Mouse (Mus musculus) common myeloid progenitor, adult 5-6 weeks (primary cell): ENCODE data around the gene Abhd12b. TPM values are rescaled to one million over a fixed set of nuclear protein-coding genes. Genes with fewer than 3 reads are reported as not detected.
"Not testable (repeated sequence)": the region's sequence is repeated elsewhere in the genome, so short reads cannot be mapped to it uniquely, and the experiment has no call there.

Source experiments
- ATAC-seq: replicated peaks from 2 replicates; pipeline ENCODE4 v1.8.0; 2016; ENCODE audit warnings: low read depth, mild to moderate bottlenecking, moderate TSS enrichment, inconsistent platforms; ENCODE audit not compliant: poor library complexity, severe bottlenecking
- total RNA-seq: library from RNA; stranded (forward); fragments of 200-1000, 187-1606 nt; gene quantifications from 2 replicates; pipeline ENCODE4 v1.2.3, GENCODE M21; 2017

Gene Abhd12b
- total RNA-seq, 1 experiment from 2014 or later: not detected

DNA sequence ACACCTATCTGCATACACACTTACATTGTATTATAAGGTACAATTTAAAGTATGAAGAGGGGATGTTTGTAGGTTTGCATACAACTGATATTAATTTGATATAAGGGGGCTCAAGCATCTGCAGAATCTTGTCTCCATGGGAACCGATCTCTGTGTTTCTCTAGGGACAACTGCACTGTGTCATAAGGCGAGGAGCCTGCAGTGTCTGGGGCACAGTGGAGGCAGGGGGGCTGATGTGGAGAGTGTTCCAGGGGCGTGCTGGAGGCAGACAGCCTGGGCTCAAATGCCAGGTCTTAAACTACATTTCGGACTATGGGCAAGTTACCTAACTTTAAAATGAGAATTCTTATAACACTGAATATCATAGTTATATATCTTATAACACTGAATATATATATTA is 16.8 kb upstream of the Abhd12b start:
- ATAC-seq: no peak

DNA sequence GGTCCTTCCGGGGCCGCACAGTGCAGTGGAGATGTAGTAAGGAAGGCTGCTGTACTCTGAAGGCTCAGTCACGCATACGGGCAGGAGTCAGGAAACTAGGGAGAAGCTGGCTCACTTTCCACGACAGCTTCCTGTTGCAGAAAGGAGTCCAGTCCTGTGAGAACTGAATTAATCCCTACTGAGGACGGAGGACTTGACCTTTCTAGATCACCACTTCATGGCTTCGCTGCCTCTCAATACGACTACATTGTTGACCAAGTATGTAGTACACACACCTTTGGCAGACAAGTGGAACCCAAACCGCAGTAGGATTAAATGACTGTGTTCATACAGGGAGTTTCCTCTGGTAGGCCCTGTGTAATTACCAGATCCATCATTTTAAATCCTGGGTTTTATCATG is 16.3 kb upstream of the Abhd12b start:
- no peak for ATAC-seq

DNA sequence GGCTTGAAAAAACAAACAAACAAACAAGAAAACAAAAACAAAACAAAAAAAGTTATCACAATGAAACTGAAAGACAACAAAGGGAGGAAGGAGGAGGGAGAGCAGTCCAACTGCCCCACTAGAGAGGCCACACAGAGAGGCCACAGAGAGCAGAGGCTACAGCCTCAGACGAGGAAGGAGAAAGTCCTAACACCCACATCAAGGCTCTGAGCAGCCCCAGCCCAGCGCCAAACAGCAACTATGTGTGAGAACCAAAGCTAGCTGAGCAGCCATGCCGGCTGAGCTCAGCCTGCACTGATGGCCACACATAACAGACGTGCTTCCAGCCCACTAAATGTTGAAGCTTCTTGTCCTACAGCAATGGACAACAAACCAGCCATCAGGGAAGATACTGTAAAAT is 14.1 kb upstream of the Abhd12b start:
- no peak for ATAC-seq

DNA sequence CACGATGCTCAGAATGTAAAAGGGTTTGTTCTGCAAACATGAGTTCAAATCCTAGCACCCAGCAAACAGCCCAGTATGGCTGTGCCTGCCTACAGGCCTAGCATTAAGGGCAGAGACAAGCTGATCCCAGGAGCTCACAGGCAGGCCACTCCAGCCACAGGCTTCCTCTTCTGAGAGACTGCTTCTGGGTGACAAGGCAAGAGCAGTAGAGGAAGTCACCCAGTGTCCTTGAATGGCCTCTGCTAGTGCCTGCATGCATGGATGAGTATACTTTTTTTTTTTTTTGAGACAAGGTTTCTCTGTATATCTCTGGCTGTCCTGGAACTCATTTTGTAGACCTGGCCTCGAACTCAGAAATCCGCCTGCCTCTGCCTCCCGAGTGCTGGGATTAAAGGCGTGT is 13.4 kb upstream of the Abhd12b start:
- ATAC-seq: peak; percentile 87

DNA sequence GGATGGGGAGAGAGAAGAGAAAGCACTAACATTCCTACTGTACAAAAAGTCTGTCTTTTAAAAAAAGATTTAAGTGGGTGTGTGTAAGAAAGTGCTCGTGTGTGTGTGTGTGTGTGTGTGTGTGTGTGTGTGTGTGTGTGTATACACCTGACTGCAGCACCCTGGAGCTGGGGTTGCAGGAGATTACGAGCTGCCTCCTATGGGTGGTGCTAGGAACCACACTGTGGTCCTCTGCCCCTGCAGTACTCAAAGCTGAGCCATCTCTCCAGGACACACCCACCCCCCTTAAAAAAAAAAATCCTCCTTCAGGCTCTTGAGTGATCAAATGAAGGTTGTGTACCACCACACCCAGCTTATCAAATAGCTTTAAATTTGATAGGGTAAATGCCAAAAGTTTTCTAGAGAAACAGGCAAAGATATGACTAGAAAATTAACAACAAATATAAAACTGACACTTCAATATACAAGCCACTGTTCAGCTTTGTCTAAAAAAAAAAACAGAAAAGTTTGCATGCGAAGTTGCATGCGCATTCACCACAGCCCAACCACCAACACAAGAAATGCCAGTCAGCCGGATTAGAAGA is 12.9 kb upstream of the Abhd12b start:
- no peak for ATAC-seq

DNA sequence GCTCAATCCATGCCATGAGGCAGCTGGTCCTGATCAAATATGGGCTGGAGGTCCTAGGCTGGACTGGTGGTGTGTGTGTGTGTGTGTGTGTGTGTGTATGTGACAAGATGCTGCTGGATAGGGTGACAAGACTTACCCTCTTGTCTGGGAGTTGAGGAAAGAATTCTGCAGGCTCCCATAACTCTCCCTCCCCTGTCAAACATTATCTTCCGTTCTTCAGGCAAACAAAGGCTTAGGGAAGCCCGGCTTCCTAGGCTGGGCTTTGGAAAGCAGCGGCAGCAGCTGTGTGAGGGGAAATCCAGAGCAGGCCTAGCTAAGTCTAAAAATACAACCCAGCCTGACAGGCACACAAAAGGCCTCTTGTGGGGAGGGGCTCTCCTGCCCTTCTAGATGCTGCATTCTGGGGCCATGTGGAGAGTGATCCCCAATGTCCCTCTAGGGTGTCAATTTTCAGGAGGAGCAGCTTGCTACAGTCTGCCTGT is 9.8 kb upstream of the Abhd12b start:
- ATAC-seq: not testable (repeated sequence)

DNA sequence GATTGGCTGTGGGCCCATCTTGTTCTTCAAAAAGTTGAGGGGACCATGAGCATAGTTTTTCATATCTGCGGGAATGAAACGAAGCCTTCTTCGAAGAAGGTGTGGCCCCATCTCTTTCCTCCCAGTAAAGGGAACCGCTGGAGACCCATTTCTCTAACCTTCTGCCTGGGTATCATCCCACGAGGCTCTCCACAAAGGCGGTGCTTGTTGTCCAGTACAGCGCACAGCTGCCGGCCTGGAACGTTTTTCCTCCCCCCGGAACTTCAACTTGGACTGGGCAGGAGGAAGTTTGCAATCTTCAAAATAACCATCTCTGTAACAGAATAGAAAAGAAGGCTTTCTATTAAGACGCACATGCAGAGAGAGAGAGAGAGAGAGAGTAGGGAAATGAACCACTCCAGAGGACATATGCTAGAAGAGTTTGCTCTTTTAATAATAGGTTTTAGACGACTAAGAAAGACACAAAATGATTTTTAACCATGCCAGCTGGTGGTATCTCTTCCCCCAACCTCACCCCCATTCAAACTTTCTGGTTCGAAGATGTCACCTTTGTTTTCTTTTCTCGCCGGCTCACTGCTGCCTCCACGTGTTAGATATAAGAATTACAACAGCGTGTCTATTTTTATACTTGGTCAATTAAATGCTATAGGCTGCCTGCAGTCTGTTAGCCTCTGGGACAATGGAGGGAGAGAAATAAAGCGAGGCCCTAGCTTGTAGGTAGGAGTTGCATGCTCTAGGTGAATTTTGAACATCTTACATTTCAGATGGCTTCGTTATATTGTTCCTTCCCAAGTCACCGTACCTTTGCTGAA is 9.1 kb upstream of the Abhd12b start:
- peak; percentile 43 for ATAC-seq

DNA sequence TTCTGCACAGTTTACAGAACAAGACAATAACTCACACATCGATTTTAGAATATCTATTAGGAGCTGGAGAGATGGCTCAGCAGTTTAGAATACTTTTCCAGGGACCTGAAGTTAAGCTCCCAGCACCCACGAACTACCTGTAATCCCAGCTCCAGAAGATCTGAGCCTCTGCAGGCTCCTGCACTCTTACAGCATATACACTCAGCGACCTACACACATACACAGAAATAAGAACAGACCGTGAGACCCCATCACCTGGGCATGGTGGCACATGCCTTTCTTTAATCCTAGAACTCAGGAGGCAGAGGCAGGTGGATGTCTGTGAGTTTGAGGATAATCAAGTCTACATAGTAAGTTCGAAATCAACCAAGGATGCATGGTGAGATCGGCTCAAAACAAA is 8.4 kb upstream of the Abhd12b start:
- ATAC-seq: no peak

DNA sequence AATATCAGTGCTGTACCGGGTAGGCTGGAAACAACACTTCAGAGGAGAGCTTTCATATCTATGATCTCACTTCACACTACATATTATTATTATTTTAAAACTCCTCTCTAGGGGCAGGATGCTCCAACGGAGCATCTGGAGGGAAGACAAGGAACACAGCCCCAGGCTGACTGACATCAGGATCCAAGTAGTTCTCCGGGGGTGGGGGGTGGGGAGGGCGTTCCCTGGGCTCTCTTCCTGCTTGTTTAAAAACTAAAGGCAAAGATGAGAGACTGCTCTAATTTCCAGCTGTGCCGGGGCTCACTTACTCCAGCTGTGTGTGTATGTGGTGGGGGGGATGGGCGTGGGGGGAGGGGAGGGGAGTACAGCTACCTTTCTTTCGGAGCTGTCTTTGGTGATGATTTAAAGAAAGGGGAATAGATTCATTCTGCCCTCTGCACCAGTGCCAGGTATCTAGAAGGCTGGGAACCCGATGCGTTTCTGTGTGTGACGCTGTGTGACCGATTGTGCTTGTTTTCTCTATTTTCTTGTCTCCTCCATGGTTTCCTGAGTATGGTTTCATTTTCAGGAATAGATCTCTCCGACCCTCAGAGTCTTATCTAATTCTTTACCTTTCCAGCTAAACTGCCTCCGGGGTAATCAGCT is 5.8 kb upstream of the Abhd12b start:
- ATAC-seq: no peak

DNA sequence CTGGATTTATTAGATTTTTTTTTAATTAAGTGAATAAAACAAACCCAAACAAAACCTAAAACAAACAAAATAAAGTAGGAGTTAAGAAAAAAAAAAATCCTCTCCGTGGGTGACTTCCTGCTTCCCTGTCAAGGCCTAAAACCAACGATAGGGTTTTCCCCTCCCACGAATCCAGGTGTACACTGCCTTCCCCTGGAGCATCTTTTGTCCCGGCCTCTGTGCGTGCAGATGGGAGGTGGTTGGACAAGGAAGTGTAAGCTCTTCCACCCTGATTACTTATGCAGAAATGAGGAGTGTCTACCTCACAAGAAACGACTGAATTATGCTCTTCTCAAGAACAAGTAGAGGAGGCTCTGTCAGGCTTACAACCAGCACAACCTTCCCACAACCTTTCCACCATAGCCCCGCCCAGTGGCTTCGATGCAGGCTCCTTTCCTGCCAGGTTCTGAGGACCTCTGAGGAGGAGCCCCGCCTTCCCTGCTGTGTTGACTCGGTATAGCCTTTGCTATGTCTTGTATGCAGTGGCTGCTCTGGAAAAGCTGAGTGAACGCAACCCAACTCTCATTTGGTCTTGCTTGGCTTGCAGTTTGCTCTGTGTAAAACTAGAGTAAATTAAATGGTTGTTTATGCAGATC is 5.2 kb upstream of the Abhd12b start:
- ATAC-seq: peak; percentile 53; the same call in 1 of the 2 replicates

DNA sequence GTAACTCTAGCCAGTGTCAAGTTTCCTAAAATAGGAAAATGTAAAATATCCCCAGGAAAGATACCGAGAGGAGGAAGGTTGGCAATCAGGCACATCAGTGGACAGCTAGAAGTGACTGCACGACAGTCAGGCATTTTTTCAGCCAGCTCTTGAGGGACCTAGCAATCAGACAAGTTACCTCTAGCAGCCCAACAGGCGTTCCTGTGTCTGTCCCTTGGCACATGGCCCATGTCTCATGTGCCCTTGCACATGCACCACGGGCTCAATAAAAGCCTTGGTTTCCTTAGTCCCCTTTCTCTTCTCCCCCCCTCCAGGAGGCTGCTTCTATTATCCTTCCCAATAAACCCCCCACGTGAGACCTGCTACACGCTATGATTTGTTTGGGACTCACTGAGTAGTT is 2.3 kb downstream of the Abhd12b start:
- ATAC-seq: peak; percentile 62; the same call in 1 of the 2 replicates

DNA sequence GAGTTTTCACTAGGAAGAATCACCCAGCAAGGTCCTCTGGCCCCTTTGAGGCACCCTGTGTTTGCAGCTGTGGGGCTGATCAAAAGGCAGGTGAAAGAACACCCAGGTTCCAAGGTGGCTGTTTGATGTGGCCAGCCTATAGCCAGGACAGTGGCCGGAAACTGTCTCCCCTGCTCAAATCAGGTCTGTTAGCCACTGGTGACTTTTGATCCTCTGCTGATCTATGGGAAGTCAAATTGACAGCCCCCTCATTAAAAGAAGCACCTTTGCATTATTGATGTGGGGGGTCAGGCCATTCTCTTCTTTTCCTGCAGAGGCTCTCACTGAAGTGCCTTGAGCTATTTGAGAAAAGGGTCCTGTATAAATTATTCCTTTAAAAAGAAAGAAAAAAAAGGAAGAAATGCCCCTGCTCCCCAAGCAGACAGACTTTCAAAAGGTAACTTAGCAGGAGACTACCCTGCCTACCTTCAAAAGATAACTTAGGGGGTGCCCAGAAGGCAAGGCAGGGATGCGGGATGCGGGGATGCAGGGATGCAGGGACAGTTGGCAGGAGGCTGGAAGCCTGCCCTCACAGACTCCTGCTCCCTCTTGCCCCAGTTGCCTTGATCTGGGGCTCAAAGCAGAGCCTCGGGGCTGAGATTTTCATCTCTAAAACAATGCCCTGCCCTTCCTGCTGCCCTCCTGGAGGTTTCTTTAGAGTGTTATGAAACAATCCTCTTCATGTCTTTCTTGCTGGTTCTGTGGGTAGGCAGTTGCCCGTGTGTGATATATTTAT is 3.5 kb downstream of the Abhd12b start:
- no peak for ATAC-seq

DNA sequence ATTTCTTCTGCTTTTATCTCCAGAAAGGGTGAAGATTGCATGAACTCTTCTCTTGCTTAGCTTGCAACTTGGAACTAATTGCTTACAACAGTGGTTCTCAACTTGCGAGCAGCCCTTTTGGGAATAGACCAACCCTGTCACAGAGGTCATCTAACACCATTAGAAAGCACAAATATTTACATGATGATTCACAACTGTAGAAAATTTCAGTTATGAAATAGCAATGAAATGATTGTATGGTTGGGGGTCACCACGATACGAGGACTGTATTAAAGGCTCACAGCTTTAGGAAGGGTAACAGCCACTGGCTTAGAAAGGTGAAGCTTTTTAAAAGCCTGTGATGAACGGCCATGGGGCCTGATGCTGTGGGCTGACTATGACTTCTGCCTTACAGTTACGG is 7.1 kb downstream of the Abhd12b start:
- ATAC-seq: no peak

DNA sequence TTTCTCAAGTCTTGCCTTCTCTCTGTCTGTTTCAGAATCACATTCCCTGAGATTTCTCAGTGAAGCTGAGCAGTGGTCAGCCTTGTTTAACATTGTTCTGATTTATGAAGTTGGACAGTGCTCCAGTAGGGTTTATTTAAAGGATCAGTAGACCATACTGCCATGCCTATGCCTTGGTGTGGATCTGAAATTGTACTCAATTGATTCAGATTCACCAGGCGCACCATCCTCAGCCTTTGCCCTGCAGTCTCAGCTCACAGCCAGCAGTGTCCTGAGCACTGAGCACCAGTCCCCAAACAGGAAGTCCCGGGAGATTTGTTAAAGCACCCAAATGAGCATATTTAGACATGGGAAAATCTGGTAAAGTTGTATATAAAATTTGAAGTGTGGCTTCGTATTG is 10.8 kb downstream of the Abhd12b start:
- ATAC-seq: no peak

DNA sequence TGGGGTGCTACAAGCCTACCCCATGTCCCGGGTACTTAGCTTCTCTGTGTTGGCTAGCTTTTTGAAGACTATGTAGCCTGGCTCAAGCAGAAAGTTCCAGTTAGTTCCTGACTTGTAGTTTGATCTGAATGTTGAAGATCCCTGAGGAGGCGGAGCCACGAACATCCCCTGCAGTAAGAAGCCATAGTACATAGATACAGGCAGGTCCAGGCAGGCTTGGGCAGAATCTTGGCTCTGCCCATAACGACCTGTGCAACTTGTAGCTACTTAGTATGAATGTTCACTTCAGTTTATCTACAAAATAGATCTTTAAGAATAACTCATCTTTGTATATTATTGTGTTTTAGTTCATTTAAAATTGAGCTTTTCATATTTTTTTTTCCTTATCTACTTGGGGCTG is 14.0 kb downstream of the Abhd12b start:
- ATAC-seq: no peak

DNA sequence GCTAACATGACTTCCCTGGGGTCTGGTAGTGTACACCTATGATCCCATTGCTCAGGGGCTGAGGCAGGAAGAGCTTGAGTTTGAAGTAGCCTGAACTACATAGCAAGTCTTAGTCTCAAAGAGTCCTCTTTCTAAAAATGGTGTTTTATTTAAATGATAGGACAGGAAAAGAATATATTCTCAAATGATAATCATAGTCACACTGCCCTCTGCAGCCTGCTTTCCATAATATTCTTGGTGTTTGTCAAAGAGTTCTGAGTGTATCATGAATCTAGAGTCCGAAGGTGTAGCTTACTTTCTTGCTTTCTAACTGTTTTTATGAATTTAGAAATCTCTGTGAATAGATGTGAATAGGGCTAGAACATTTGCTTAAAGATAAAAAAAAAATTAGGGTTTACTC is 16.0 kb downstream of the Abhd12b start:
- ATAC-seq: no peak

DNA sequence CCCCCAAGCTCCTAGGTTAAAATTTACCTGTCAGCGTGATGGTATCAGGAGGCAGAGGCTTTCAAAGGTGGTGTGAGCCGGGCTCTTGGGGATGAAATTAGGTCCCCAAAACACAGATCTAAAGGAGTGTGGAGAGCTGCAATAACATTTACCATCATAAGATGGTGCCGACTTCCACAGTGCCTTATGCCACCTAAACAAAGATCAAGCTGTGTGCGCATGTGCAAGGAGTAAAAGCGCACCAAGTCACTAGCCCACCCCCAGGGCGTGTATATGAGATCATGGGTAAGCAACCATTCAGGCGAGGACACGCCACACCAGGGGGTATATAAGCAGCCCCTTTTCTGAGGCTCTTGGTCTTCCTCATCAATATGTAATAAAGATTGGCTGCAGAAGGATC is 29.6 kb downstream of the Abhd12b start:
- not testable (repeated sequence) for ATAC-seq

DNA sequence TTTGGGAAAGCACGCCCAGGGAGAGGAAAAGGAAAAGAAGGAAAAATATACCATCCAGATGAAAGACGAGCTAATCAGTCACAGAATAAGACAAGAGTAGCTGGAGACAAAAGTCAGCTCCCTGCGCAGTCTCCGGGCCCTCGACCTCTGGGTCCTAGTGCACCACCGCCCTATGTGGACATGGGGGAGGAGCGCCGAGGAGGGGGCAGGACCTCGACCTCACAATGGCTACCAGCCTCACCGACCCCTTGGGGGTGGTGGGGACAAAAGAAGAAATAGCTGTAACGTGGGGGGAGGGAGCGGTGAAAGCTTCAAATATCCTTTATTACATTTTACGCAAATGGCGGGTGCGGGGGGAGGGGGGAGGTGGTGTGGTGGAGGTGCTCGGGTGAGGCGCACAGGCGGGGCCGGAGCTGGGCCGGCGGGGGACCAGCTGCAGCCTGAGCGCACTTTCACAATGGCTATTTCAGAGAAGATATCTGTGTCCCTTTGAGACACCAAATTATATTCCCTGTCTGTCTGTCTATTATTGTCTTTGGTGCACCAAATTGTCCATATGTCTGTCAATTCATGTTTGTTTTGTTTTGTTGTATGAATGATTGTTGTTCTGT is 30.3 kb downstream of the Abhd12b start:
- ATAC-seq: no peak

DNA sequence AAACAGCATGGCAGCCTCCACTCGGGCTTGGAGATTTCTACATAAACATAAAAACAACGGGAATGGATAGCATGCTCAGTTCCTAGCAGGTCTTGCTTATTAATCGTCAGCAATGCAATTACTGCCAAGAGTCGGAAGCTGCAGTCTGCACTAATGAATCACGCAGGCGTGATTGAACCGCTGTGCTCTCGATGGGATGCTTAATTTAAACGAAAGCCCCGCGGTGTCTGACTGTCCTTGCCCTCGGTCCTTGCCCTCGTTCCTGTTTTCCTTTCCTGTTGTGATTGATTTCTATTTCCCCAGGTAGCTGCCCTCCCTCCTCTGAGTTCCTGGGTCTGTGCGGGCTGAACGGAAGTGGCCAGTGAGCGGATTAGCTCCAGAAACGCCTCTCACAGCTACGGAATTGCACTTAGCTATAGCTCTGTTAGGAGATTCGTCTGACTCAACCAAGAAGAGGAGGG is 38.4 kb downstream of the Abhd12b start:
- no peak for ATAC-seq

DNA sequence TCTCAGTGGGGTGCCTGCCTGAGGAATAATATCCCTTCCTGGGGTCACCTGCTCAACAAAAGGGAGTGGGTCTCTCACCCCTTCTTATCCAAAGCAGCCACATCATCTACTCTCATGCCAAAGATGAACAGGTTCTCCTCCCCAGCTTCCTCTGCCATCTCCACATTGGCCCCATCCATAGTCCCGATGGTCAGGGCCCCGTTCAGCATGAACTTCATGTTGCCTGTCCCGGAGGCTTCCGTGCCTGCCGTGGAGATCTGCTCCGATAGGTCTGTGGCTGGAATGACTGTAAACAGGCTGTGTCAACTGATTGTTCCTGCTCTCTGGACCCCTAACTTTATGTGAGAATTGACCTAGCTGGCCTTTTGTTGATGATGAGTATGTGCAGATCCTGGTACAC is 41.5 kb downstream of the Abhd12b start:
- ATAC-seq: no peak
